Mouse (Mus musculus) limb, embryonic 14.5 days (tissue): ENCODE results near the gene Enpp3. TPM values are rescaled to one million over a fixed set of nuclear protein-coding genes. Genes with fewer than 3 reads are reported as not detected.

Experiments
- ATAC-seq: fragments of 200-750 bp; cut with Nextera tagmentation; 2 replicates; pipeline ENCODE4 v1.8.0; 2017; ENCODE audit warnings: low read depth, moderate number of reproducible peaks, moderate TSS enrichment; ENCODE audit not compliant: low FRiP score
- DNase-seq: peaks from one replicate; pipeline ENCODE4 v3.0.0-alpha.2; 2015; ENCODE audit warnings: low spot score
- H3K27ac ChIP-seq: fragments of 300-500 bp; sonication (generic); replicated peaks from 2 replicates; pipeline ENCODE4 v1.5.1; 2014; ENCODE audit warnings: low read depth, mild to moderate bottlenecking, low read length, moderate library complexity, mixed read lengths
- H3K27me3 ChIP-seq: fragments of 300-500 bp; sonication (generic); 2 replicates; pipeline ENCODE4 v1.6.1; 2014; ENCODE audit warnings: low read length, mixed read lengths; ENCODE audit not compliant: control insufficient read depth, insufficient read depth
- H3K36me3 ChIP-seq: fragments of 300-500 bp; sonication (generic); 2 replicates; pipeline ENCODE4 v1.6.1; 2014; ENCODE audit warnings: mild to moderate bottlenecking, low read length, moderate library complexity, mixed read lengths; ENCODE audit not compliant: control insufficient read depth, insufficient read depth
- H3K4me1 ChIP-seq: fragments of 300-500 bp; sonication (generic); 2 replicates; pipeline ENCODE4 v1.6.1; 2014; ENCODE audit warnings: antibody characterized with exemption, low read length, mixed read lengths; ENCODE audit not compliant: control insufficient read depth, insufficient read depth
- H3K4me2 ChIP-seq: fragments of 300-500 bp; sonication (generic); replicated peaks from 2 replicates; pipeline ENCODE4 v1.6.1; 2014; ENCODE audit warnings: low read depth, mild to moderate bottlenecking, low read length, moderate library complexity; ENCODE audit not compliant: severe bottlenecking
- H3K4me3 ChIP-seq: fragments of 300-500 bp; sonication (generic); replicated peaks from 2 replicates; pipeline ENCODE4 v1.5.1; 2014; ENCODE audit warnings: low read length
- H3K9ac ChIP-seq: fragments of 300-500 bp; sonication (generic); 2 replicates; pipeline ENCODE4 v1.6.1; 2014; ENCODE audit warnings: mild to moderate bottlenecking, low read depth, low read length, moderate library complexity; ENCODE audit not compliant: severe bottlenecking
- H3K9me3 ChIP-seq: fragments of 300-500 bp; sonication (generic); 2 replicates; pipeline ENCODE4 v1.6.1; 2016; ENCODE audit warnings: low read length; ENCODE audit not compliant: control insufficient read depth
- POLR2A ChIP-seq: fragments of 200-500 bp; IDR thresholded peaks from 2 replicates; pipeline ENCODE4 v1.8.0; 2012; ENCODE audit warnings: inconsistent platforms, mild to moderate bottlenecking, moderate library complexity, borderline replicate concordance; ENCODE audit not compliant: insufficient read depth, insufficient read length; ENCODE audit errors: extremely low read depth
- WGBS: fragments of 180-500 bp; shearing (Covaris S2); extraction: QIAGEN DNeasy Blood & Tissue Kit; methylation state at CpG from one replicate; pipeline ENCODE4 v1.1.7; 2014; 5-methylcytosine and 5-hydroxymethylcytosine counted together
- polyA plus RNA-seq, 2 experiments: library from polyadenylated mRNA; depleted of rRNA in 1 of 2; stranded (reverse) in 1 of 2; unstranded in 1 of 2; fragments of >200 nt; fragmentation: Nextera tagmentation in 1 of 2; extraction: Ambion mirVana in 1 of 2; gene quantifications; 2 replicates each; pipeline versions ENCODE4 v1.2.1 to v1.2.3; 2012 to 2014

The Enpp3 gene
- polyA plus RNA-seq, 2 experiments = 6.0 to 8.0 TPM

GRCm38 (mm10) chr10:24792756-24793155, 49.9 kb downstream of the Enpp3 start:
- Histone ChIP-seq H3K9me3 (no peaks in the 10 kb centered on the region), H3K27ac (no peak overlapping the region), H3K4me2 (no peak overlapping the region), H3K9ac (no peak overlapping the region), H3K4me3 (no peak overlapping the region), H3K4me1 (no peaks in the 10 kb centered on the region), H3K27me3 (no peaks in the 10 kb centered on the region), H3K36me3 (no peaks in the 10 kb centered on the region)
- no peak for TF ChIP-seq POLR2A
- 90% methylated on average over 7 of the region's 7 CpGs for WGBS
- ATAC-seq = no peak
- no peak for DNase-seq

- Histone ChIP-seq H3K9ac (no peak overlapping the region), H3K9me3 (no peaks in the 10 kb centered on the region), H3K27me3 (no peaks in the 10 kb centered on the region), H3K4me3 (no peak overlapping the region), H3K27ac (no peak overlapping the region), H3K36me3 (no peaks in the 10 kb centered on the region), H3K4me2 (no peak overlapping the region), H3K4me1 (no peaks in the 10 kb centered on the region)
- peak; percentile 22 for DNase-seq
- 82% methylated on average over 11 of the region's 11 CpGs for WGBS
- ATAC-seq = no peak
- TF ChIP-seq POLR2A = no peak
These were observed 52.7 kb downstream of the Enpp3 start for GRCm38 (mm10) chr10:24789747-24790545.

DNA sequence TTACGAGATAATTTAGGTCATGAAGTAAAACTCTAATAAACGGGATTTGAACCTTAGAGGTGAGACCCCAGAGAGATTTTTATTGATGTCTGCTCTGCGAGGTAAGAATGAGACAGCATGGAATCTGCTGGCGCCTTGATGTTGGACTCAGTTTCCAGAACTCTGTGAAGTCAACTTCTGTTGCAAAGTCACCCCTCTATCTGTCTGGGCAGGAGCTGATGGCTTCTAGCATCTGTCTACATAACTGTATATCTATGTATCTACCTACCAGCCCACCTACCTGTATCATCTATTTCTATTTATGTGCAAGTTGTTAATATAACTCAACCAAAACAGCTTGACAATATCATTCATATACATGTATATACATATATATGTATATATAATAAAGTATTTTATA, 57.3 kb downstream of the Enpp3 start:
- H3K27ac ChIP-seq = no peak overlapping the region
- no peak for DNase-seq
- WGBS = 52% methylated on average over 4 of the region's 4 CpGs
- H3K36me3 ChIP-seq = no peaks in the 10 kb centered on the region
- TF ChIP-seq POLR2A = no peak
- H3K9ac ChIP-seq = no peak overlapping the region
- H3K4me2 ChIP-seq = no peak overlapping the region
- no peak overlapping the region for H3K4me3 ChIP-seq
- no peaks in the 10 kb centered on the region for H3K27me3 ChIP-seq
- H3K4me1 ChIP-seq = no peaks in the 10 kb centered on the region
- ATAC-seq = no peak
- H3K9me3 ChIP-seq = no peaks in the 10 kb centered on the region

- no peak for TF ChIP-seq POLR2A
- 92% methylated on average over 9 of the region's 9 CpGs for WGBS
- DNase-seq = no peak
- Histone ChIP-seq H3K27me3 (no peaks in the 10 kb centered on the region), H3K4me2 (no peak overlapping the region), H3K36me3 (no peaks in the 10 kb centered on the region), H3K4me3 (no peak overlapping the region), H3K4me1 (no peaks in the 10 kb centered on the region), H3K27ac (no peak overlapping the region), H3K9me3 (no peaks in the 10 kb centered on the region), H3K9ac (no peak overlapping the region)
- ATAC-seq = no peak
These were observed 57.9 kb downstream of the Enpp3 start for GRCm38 (mm10) chr10:24784624-24785276.

- no peak overlapping the region for H3K4me3 ChIP-seq
- 90% methylated on average over 3 of the region's 3 CpGs for WGBS
- no peaks in the 10 kb centered on the region for H3K4me1 ChIP-seq
- no peak for TF ChIP-seq POLR2A
- no peaks in the 10 kb centered on the region for H3K27me3 ChIP-seq
- H3K27ac ChIP-seq = no peak overlapping the region
- no peak overlapping the region for H3K4me2 ChIP-seq
- no peak overlapping the region for H3K9ac ChIP-seq
- H3K36me3 ChIP-seq = no peaks in the 10 kb centered on the region
- H3K9me3 ChIP-seq = no peaks in the 10 kb centered on the region
- no peak for ATAC-seq
- DNase-seq = no peak
These were observed 58.7 kb downstream of the Enpp3 start for GRCm38 (mm10) chr10:24783946-24784345.
